Mouse (Mus musculus) heart, adult 9 months (tissue): ENCODE results near the gene Fmo1.

Source experiments
- DNase-seq, 2 experiments: peaks; one replicate each; pipeline ENCODE4 v3.0.0; 2022; ENCODE audit warnings: low spot score in 2 of 2

Fmo1 gene

DNA sequence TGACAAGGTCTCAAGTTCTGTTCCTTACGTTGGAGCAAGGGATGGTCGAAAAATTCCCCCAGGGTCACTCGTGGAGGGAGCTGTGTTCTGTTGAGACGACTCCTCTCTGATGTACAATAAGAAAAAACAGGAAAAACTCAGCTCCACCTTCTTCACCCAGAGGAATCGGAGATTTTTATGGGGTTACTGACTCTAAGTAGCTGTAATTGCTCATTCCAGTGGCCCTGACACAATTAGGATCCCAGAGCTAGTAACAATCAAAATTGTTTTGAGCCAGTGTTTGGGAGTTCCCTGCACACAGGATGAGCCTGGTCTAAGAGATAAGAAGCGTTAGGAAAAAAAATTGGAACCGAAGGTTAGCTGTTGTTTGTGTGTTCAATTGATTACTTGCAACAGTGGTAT, at the start of gene Fmo1:
Gene Fmo1, minus strand, starts transcription at position 331 of the 402 bp plus-strand sequence.
- peak; percentile 49 to 79 for DNase-seq

- no peak for DNase-seq
Measured at GRCm38 (mm10) chr1:162914932-162915556, 48.6 kb upstream of the Fmo1 start.

- DNase-seq: no peak
Measured at GRCm38 (mm10) chr1:162912085-162912484, 45.7 kb upstream of the Fmo1 start.

DNA sequence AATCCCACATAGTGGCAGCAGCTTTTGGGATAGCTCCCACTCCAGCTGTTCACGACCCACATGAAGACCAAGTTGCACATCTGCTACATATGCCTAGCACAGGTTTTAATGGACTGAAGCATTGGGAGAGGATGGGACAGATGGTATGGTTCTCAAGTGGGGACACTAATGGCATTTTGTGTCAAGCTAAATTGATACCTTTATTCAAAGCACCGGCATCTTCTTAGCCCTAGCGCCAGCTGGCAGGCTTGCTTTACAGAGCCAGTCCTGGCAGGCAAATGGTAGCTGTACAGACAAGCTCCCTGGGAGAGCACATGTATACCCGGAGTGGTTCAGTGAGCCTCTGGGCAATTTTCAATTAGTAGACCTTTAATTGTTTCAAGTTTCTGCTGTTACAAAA, 35.5 kb upstream of the Fmo1 start:
- no peak for DNase-seq

DNA sequence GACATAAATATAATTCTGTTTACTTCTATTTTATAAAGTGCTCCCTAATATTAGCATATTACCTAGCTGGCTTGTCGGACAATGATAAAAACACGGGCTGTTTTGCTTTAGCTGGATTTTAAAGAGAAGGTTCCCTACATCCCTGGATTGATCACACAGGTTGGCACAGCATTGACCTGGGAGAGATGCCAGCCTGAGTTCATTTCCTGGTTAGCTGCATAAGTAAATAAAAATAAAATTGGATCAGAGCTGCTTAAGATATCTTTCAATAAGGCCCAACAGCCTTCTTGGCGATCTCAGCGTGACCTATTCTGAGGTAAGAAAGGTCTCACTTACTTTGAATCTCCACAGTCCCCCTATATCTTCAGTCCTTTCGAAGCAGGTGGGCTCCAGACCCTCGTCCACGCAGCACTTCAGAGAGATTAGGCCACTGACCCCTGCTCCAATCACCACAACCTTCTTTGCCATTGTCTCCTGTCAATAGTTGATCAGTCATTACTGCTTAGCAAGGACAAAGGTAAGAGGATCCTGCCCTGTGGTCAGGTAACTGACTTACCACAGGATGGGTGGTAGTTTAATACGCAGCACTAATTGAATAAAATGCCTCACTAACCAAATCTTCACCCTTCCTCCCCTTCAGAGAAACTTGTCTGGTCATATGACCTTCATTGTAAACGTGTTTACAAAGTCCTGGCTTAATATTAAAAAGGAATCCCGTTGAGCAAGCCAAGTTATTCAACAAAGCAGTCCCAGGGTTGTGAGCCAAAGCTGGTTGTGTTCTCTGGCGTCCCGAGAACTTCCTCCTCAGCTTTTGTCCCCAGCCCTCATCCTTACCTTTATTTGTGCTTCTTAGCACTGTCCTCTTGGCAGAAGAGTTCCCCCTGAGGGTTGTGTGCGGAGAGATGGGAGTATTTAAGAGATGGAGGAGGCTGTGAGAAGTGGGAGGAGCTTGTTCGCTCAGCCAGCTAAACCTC, 31.7 kb upstream of the Fmo1 start, which contains the start of gene Fmo2:
Gene Fmo2, minus strand, starts transcription at position 889 of the 974 bp plus-strand sequence.
- DNase-seq: peak; percentile 74 to 81

- peak; percentile 45 to 73 for DNase-seq
Measured at GRCm38 (mm10) chr1:162895900-162896299, 29.5 kb upstream of the Fmo1 start.

DNA sequence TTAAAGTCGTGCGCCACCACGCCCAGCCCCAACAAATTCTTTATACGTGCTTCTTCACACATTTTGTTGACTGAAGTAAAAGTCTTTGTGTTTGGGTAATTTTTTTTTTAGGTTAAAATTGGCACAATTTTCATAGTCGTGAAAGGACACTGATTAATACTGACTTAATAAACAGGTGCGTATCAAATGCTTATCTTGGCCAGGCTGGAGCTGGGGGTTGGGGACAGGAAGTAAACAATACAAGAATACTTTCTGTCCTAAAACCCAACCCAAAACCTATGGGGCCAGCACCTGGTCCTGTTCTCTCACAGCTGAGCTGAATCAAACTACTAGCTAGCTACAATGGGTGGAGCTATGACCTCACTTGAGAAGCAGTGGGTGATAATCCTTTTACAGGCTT, 26.6 kb upstream of the Fmo1 start:
- peak; percentile 29 to 69 for DNase-seq

DNA sequence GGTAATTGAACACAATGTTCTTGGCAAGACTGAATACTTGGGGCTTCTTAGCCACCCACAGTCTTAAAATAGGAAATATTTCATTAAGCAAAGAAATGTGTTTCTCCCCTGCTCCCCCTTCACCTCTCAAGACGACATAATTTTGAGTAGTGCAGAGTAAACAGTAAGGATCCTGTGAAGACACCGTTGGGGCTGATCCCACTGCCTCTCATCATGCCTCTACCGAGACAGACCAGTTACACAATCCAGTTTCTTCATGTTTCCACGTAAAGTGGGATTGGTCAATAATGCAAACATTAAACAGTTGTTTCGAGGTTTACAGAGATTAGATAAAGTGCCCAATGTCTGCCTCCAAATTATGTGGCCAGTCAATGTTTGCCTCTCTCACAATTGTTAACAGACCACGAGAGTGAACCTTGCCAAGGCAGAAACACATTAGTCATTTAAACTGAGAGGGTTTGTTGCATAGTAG, 25.6 kb upstream of the Fmo1 start:
- DNase-seq: peak; percentile 37 to 61

DNA sequence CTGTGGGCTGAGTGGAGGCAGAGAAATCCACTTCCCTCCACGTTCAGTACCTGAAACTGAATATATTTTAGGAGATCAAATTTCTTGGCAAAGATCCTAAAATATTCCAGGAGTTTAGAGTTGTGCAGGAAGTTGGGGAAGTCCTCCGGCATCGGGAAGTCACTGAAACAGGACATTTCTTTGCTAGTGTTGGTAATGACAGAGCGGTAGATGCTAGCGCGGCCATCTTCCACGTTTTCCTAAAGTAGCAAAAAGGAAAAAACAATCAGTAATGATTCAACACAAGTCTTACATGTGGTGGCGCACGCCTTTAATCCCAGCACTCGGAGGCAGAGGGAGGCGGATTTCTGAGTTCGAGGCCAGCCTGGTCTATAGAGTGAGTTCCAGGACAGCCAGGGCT, 22.2 kb upstream of the Fmo1 start:
- no peak for DNase-seq

DNA sequence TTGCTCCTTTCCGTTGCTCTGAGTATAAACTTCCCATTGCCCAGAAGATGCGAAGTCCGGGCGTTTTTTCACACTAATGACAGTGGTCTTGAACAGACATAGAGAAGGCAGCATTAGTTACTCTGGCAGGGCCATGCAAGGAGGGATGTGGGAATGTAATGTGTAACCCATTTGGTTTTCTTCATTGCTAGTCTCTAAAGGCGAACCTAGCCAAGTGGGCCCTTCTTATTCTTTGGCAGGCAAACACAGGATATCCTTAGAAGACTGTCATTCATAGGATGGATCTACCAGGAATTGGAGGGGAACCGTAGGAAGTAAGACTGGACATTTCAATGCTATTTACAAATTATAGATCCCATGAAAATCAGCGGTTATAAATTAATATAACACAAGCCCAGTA, 21.2 kb upstream of the Fmo1 start:
- DNase-seq: peak; percentile 28 to 65

DNA sequence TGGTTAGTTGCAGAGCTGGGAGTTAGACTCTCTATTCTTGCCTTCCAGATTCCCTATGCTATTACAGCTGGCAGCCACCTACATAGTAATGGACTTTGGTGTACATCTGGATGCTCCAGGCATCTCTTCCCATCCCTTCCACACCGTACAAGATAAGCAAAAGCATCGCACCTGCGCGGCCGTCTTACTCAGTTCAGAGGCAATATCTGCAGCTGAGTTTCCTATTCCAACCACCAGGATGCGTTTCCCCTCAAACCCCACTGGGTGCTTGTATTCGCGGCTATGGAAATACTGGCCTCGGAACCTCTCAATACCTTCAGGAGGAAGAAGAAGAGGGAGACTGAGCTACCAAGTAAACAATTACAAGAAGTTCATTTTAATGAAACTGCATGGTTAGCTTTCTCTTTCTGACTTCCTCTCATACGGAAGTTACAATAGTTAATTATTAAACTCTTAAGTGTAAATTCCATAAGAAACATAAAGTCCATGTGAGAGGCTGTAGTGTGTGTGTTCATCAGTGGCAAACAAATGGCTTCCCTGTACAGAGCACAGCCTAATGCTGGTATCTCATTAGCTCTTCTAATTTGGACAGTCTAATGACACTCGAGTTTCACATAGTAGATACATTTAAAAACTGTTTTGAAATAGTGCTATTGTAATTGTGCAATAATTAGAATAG, 19.9 kb upstream of the Fmo1 start:
- no peak for DNase-seq

DNA sequence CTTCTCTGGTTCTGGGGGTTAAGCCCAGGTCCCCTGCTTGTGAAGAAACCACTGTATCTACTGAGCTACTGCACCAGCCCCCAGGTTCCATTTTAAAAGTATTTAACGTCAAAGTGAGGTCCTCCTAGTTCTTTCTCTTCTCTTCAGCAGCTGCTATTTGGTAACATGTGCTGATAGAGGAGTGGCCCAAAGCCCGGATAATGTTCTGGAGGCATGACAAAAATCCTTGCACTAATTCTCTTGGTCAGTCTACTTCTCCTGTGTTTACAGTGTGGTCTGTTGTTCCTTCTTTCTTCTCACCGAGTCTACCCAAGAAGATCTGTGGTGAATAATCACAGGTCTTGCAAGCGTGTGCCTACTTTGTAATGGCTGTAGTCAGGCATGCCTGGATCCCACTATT, 16.3 kb upstream of the Fmo1 start:
- peak; percentile 31 to 46 for DNase-seq

GRCm38 (mm10) chr1:162879595-162880369, 13.4 kb upstream of the Fmo1 start:
- peak; percentile 48 to 50 for DNase-seq

GRCm38 (mm10) chr1:162875091-162875490, 8.7 kb upstream of the Fmo1 start:
- no peak for DNase-seq

DNA sequence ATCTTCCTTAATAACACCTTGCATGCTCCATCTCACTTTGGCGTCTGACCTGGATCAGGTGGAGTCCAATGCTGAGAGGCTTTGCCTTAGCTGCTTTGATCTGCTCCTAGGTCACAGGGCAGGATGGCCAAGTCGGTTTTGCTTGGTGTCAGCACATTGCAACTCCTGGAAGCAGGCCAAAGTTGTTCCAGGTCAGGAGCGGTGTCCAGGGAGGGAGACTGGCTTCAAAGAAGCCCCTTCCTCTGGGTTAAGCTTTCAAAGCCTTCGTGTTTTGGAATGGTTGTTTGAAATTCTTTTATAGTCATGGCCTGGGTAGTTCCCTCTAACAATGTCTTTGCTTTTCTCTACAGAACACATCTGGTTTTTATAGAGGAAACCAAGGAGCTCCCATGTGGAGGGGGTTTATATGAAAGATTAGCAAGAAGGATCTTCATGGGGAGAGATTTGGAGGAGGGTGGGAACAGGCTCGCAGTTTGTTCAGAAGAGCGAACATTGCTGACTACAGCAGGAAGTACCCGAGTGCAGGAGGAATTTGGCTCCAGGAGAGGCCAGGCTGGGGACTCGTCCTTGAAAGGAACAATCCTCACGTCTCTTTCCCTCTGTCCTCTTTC, 5.4 kb upstream of the Fmo1 start:
- DNase-seq: no peak

GRCm38 (mm10) chr1:162870978-162871377, 4.6 kb upstream of the Fmo1 start:
- DNase-seq: no peak

DNA sequence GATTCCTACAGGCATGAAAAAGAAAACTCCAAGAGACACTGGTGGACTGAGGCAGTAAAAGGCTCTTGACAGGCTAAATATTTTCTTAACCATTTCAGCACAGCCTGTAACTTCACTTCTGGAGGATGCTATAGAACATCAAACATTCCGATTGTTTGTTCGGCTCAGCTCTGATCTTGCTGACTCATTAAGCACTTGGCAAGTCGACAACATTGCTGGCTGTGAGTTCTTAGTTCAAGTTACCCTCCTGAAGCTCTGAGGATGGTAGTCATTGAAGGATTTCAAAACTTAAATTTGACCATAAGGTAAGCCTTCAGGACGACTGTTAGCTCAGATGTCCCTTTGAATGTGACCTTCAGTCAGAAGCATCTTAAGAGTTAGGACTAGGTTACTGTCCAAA, 986 bp upstream of the Fmo1 start:
- DNase-seq: no peak

GRCm38 (mm10) chr1:162865493-162865830, 948 bp downstream of the Fmo1 start:
- no peak for DNase-seq

- no peak for DNase-seq
Measured at GRCm38 (mm10) chr1:162864816-162865492, 1.5 kb downstream of the Fmo1 start.

DNA sequence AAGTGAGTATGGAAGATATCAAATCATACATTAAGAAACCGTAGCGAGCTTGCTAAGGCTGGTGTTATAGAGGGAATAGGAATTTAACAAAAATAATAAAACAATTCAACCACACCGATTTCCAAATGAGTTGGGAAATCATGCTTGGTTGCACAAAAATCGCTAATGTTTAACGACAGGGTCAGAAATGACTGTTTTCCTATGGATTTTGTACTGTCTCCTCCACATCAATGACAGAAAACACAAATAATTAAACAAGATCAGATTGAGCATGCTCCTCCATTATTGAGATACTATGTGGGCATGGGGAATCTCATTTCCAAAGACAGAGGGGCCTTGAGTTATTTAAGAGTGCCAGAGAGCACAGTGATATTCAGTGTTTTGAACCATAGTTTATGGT, 2.1 kb downstream of the Fmo1 start:
- no peak for DNase-seq

GRCm38 (mm10) chr1:162863579-162863978, 2.8 kb downstream of the Fmo1 start:
- DNase-seq: no peak
